Mouse (Mus musculus) spleen, adult 10 weeks (tissue): ENCODE data around the gene Alad. TPM values are rescaled to one million over a fixed set of nuclear protein-coding genes. Genes with fewer than 3 reads are reported as not detected.

ENCODE experiments used
- polyA plus RNA-seq: library from polyadenylated mRNA; stranded (reverse); fragments of 350-450 nt; fragmentation: Illumina TruSeq; extraction: RNeasy Lipid Tissue Mini Kit (QIAGEN cat#74804); gene quantifications from one replicate; pipeline ENCODE4 v1.2.3, GENCODE M21; 2015; ENCODE audit warnings: low replicate concordance; ENCODE audit not compliant: insufficient read depth

The Alad gene
- 10.1 TPM for polyA plus RNA-seq

GRCm38 (mm10) chr4:62519849-62520233 lies at the start of gene Alad:
TSS of gene Alad (minus strand) at chr4:62519918.

GRCm38 (mm10) chr4:62559797-62560329 lies 40.1 kb upstream of the Alad start, which contains the start of gene Rgs3:
TSS of gene Rgs3 (plus strand) at chr4:62559847.

DNA sequence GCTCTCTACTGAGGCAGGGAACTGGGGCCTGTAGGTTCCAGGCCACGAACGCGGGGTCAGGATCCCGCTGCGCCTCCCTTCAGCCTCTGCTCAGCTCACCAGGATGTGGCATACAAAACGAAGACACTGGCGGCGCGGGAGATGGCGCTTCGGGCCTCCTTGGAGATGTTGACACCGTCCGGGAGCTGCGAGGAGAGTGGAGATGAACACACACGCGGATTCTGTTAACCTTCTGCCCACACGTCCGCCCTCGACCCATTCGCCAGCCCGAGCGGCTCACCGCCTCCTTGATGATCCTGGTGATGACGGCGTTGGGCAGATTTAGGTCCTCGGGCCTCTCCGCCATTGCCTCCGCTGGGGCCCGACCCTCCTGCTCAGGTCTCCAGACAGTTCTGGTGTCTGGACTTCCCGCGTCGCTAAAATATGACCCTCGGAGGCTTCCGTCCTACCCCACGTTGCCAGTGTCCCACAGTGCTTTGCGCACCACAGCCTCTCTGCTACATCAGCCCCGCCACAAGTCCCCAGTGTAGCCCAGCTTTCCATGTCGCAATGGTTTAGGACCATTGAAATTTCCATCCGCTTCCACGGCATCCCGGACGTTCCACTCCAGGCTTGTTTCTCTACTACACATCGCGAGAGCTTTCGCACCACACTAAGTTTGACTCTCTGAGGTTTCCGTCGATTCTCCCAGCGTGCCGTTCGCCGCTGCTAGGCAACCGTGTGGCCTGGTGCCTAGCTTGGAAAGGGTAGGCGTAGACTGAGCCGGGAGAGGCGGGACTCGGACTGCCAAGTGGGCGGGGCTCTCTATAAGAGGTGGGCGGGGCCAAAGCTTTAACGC lies 5.2 kb upstream of the Alad start, which contains the start of the genes Pole3 and 4933430I17Rik:
TSS of gene Pole3 (minus strand) at position 418 of the 838 bp plus-strand sequence.
TSS of gene 4933430I17Rik (plus strand) at position 719 of the 838 bp plus-strand sequence.

DNA sequence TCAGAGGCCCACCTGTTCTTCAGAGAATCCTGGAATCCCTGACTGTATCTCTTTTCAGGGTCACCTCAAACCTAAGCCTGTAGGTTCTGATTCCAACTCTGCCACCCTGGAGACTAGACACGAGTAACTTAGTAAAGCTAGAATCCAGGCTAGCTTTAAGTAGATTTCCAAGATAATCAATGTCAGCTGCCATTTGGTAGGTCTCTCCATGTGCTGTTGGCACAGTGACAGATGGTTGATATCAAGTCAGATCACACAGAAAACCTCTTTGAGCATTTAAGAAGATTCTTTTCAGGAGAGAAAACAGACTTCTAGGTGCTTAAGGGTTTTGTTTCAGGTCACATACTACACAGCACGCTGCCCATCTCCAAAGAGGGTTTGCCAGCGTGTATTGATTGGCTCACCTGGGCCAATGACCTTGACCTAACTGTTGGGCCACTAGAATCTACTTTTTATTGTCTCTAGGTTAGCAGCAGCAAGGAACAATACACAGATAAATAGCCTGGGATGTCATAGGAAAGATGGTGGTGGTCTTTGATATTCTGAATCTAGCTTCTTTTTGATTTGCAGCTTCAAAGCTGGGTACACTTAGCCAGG lies 16.2 kb downstream of the Alad start, which contains the start of gene Hdhd3:
TSS of gene Hdhd3 (minus strand) at position 94 of the 597 bp plus-strand sequence.

GRCm38 (mm10) chr4:62479937-62480708 lies 39.6 kb downstream of the Alad start, which contains the start of gene Bspry:
TSS of gene Bspry (plus strand) at chr4:62480053.

GRCm38 (mm10) chr4:62470598-62471051 lies 49.1 kb downstream of the Alad start, which contains the start of gene Wdr31:
TSS of gene Wdr31 (minus strand) at chr4:62470896.

Other genes starting within 250 kb of the Alad start
- 51.8 TPM for gene Fkbp15, start 159.4 kb downstream of the Alad start, polyA plus RNA-seq
- gene Slc31a1, start 159.2 kb downstream of the Alad start, polyA plus RNA-seq: 23.6 TPM
- 81.9 TPM for gene Cdc26, start 111.3 kb downstream of the Alad start, polyA plus RNA-seq
- gene Prpf4, start 111.1 kb downstream of the Alad start, polyA plus RNA-seq: 19.2 TPM
- gene Rnf183, start 84.7 kb downstream of the Alad start, polyA plus RNA-seq: not detected
- gene Wdr31, start 49.0 kb downstream of the Alad start, polyA plus RNA-seq: 0.55 TPM
- 0.80 TPM for gene Bspry, start 39.9 kb downstream of the Alad start, polyA plus RNA-seq
- 0.26 TPM for gene Hdhd3, start 16.5 kb downstream of the Alad start, polyA plus RNA-seq
- gene Pole3, start 5.2 kb upstream of the Alad start, polyA plus RNA-seq: 38.6 TPM
- 0.59 TPM for gene 4933430I17Rik, start 5.5 kb upstream of the Alad start, polyA plus RNA-seq
- 42.9 TPM for gene Rgs3, start 39.9 kb upstream of the Alad start, polyA plus RNA-seq